Mouse (Mus musculus) thymus, postnatal 25 days (tissue): ENCODE results near the gene Slc4a3.

Experiments
- DNase-seq: peaks from one replicate; pipeline ENCODE4 v3.0.0; 2022

Slc4a3 gene

GRCm38 (mm10) chr1:75545965-75546956 lies at the start of gene Slc4a3:
Gene Slc4a3 (plus strand): TSS chr1:75546266.
- no peak for DNase-seq

GRCm38 (mm10) chr1:75498897-75499296 lies 47.2 kb upstream of the Slc4a3 start:
- DNase-seq: no peak

DNA sequence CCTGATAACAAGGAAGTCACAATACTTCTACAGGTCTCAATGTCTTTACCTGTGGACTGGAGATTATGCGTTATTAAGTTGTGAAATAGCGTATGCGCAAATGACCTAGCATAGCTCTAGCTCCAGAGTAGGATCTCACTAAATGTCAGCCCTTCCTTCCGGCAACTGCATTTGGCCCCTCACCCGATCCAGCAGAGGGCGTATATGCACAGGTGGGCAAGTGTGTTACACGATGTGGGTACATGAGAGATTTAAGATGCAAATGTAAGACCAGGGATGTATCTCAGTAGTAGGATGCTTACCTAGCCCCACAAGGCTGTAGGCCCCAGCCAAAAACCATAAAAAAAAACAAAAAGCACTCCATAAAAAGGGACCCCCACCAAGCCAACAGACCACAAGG lies 46.6 kb upstream of the Slc4a3 start:
- DNase-seq: no peak

GRCm38 (mm10) chr1:75501905-75502304 lies 44.2 kb upstream of the Slc4a3 start:
- no peak for DNase-seq

GRCm38 (mm10) chr1:75502945-75503650 lies 43.0 kb upstream of the Slc4a3 start:
- no peak for DNase-seq

GRCm38 (mm10) chr1:75503651-75503980 lies 42.5 kb upstream of the Slc4a3 start:
- DNase-seq: no peak

DNA sequence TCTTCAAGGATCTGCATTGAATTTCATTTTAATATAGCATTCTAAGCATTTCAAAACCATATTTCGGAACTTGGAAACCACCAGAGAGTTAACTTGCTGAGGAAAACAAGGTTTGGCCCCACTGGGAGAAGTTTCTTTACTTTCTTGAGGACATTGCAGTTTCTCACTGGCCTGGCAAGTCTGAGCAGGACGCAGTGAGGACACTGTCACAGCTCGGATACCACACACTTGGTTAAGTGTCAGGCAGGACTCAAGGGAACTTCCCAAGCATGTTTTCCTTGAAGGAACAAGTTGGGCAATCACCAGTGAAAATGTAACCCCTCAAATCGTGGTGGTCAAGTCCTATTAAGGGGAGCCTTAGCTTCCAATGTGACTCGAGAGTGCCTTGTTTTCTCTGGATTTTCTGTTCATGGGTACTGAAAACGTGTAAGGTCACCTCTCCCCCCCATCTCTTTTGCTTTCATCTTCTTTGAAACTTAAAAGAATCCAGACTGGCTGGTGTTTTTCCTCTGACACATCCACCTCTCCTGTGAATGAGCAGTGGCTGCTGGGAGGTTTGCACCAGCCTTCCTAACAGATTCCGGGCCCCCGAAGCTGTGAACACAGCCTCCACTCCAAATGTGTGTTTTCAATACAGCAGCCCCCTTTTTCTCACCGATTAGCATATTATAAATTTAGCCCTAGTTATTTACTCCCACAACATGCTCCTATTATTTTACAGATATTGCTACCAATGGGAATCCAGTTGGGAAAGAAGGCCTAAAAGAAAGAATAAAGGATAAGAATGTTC lies 41.6 kb upstream of the Slc4a3 start:
- DNase-seq: no peak

GRCm38 (mm10) chr1:75505159-75505955 lies 40.7 kb upstream of the Slc4a3 start:
- peak; percentile 60 for DNase-seq

GRCm38 (mm10) chr1:75505956-75506831 lies 39.9 kb upstream of the Slc4a3 start, which contains the start of gene Obsl1:
Gene Obsl1 (minus strand): TSS chr1:75506452.
- peak; percentile 38 for DNase-seq

DNA sequence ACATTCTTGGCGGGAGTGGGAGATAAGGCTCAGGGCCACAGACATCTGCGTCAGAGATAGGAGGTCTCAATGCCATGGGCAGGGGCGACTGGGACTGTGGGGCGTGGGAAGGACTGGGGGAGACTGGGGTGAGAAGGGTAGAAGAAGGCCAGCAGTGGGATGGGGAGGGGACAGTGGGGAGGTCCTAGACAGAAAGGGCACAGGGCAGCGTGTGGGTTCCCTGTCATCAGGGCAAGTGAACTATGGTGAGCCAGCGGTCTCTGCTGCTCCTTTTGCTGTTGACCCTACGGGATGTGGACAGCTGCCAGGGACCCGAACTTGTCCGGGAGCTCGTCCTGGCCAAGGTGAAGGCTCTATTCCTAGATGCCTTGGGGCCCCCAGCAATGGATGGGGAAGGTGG lies 39.1 kb upstream of the Slc4a3 start, which contains the start of gene Inha:
TSS of gene Inha (plus strand) at position 72 of the 400 bp plus-strand sequence.
- DNase-seq: no peak

- no peak for DNase-seq
These were observed 36.5 kb upstream of the Slc4a3 start for GRCm38 (mm10) chr1:75509586-75509985.

DNA sequence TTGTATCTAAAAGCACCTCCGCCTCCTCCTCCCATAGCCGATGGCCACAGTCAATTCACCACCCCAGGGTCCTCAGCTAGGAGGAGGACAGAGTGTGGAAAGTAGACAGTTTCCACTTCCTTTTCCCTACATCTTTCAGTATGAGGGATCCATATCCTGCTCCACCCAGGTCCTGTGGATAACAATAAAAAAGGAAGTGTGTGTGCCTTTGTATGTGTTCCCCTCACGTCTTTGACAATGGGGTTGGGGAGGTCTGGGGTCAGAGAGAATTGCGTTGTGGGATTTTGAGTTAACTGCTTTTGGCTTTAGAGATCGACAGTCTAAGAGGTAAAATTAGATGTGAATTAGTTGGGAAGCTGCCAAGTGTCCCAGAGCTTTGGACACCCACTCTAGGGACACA lies 35.9 kb upstream of the Slc4a3 start:
- DNase-seq: no peak

DNA sequence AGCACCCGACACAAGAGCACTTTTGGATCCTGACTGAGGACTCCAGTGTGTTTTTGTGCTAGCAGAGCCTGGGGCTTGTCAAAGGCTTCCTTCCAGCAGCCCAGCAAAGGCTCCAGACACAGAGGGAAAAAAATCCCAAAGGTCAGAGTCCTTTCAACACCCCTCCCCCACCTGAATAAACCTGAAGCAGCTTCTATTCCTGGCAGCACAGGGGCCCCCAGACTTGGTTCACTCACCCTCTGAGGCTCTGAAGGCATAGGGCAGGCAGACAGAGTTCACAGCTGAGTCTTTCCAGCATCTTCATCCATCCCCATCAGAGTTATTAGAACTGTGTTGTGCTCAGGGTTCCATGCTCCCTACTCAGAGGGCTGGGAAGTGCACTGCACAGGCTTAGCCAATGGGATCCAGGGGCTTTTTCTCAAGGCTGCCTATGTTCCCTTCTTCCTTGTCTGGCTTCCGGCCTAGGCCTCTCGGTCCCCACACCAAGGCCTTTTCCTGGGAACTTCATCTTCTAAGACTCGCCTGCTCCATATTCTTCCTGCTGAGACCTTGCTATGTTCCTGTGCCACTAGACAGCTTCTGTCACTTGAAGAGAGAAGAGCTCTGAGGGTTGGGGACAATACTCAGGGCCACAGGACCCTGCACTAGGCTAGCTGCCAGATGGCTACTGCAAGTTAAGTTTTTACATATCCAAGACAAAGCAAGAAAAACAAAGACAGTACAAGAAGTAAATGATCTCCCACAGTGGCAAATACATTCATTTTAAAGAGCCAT lies 34.4 kb upstream of the Slc4a3 start:
- DNase-seq: no peak

- DNase-seq: no peak
These were observed 33.5 kb upstream of the Slc4a3 start for GRCm38 (mm10) chr1:75512550-75512949.

GRCm38 (mm10) chr1:75516703-75517380 lies 29.2 kb upstream of the Slc4a3 start:
- no peak for DNase-seq

DNA sequence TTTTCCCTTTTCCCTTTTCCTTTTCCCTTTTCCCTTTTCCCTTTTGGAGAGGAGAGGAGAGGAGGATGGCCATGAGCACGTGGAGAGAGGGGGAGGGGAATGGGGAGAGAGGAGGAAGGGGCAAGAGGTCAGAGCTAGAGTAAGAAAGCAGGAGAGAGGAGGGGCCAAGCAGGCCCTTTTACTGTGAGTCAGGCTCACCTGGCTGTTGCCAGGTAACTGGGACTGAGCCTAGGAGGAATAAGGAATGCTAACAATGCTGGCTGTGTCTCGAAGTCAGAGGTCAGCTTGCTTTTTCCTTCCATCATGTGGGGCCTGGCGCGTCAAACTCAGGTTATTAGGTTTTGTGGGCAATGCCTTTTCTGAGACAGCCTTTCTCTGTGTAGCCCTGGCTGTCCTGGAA lies 28.1 kb upstream of the Slc4a3 start:
- no peak for DNase-seq

DNA sequence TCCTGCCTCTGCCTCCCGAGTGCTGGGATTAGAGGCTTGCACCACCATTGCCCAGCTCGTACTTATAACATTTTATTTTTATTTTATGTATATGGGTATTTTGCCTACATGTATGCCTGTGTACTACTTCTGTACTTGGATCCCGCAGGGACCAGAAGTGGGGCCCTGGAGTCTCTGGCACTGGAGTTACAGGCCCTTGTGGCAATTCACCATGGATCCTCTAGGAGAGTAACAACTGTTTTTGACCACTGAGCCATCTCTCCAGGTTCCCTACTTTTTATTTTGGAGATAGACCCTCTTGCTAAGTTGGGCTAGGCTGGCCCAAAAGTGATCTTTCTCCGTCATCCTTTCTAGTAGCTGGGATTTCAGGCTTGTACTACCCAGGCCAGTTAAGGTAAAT lies 27.6 kb upstream of the Slc4a3 start:
- DNase-seq: no peak

- no peak for DNase-seq
These were observed 26.5 kb upstream of the Slc4a3 start for GRCm38 (mm10) chr1:75519576-75519975.

DNA sequence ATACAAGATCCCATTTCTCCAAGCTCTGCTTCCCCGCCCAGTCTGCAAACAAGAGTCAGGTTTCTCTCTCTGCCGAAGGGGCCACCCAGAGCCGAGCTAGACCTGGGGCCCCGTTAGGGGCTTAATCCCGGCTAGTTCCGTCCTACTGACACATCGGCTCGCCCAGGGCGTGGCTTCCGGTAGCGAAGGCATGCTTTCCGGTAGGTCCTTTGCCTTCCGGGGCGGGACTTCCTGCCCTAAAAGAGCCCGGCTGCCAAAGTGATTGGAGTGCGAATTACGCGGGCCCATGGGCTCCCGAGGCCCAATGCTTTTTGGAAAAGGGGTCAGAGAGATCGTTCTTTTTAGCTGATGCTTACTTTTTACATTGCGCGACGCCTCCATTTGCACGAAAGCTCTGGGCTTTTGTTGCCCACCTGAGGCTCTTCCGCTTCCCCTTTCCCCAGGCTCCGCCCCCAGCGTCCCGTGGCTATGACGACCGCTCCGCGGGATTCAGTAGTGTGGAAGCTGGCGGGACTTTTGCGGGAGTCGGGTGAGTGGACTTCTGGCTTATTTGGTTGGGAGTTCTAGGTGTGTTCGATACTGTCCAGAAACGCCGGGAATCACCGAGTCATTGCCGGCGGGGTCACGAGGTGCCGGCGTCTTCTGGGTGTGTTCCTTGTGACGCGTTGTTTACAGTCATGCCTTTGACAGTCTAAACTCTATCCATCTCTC lies 24.6 kb upstream of the Slc4a3 start, which contains the start of gene Stk11ip:
TSS of gene Stk11ip (plus strand) at position 209 of the 711 bp plus-strand sequence.
- DNase-seq: peak; percentile 90
